Mouse (Mus musculus): ENCODE data around the gene Gm45808. TPM values are rescaled to one million over a fixed set of nuclear protein-coding genes. Genes with fewer than 3 reads are reported as not detected.

Gene Gm45808
- total and polyA plus RNA-seq, 2 experiments from 2014 or later: 0.18 to 14.2 TPM

GRCm38 (mm10) chr7:45451344-45451982, 35.1 kb downstream of the Gm45808 start:
- DNase-seq (ENCODE audit: low spot score) (peak; percentile 74), ATAC-seq (ENCODE audit: insufficient read depth, low read depth) (peak; percentile 76)
- Histone ChIP-seq H3K36me3 (replicated peaks; ENCODE audit: control insufficient read depth, insufficient read depth, low read length) (peaks cover 65% of the 10 kb centered on the region), H3K9ac (replicated peaks; ENCODE audit: low read depth, low read length) (no peak overlapping the region), H3K27me3 (ENCODE audit: control insufficient read depth, insufficient read depth, low read length) (no peaks in the 10 kb centered on the region), H3K9me3 (replicated peaks; ENCODE audit: control insufficient read depth, low read length) (no peaks in the 10 kb centered on the region), H3K4me2 (ENCODE audit: low read depth, low read length) (no peak overlapping the region), H3K4me3 (ENCODE audit: low read depth, low read length) (no peak overlapping the region), H3K4me1 (ENCODE audit: control insufficient read depth, insufficient read depth) (no peaks in the 10 kb centered on the region), H3K27ac (ENCODE audit: low read depth) (no peak overlapping the region)
- TF ChIP-seq CTCF (IDR thresholded peaks at IDR 0.05; ENCODE audit: low read depth) (peak; percentile 81), EP300 (IDR thresholded peaks at IDR 0.05; ENCODE audit: low read depth) (no peak)
- 56% methylated on average over 23 of the region's 23 CpGs for WGBS

DNA sequence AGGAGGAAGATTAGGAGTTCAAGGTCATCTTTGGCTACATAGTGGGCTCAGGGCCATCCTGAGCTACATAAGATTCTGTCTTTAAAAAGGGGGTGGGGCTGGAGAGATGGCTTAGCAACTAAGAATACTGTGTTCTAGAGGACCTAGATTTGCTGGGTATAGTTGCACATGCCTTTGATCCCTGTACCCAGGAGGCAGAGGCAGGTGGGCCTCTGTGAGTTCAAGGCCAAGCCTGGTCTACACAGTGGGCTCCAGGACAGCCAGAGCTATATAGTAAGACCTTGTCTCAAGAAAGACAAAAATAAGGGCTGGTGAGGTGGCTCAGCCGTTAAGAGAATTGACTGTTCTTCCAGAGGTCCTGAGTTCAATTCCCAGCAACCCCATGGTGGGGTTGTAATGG, 36.6 kb downstream of the Gm45808 start:
- Histone ChIP-seq H3K4me3 (ENCODE audit: low read depth, low read length) (no peak overlapping the region), H3K9ac (replicated peaks; ENCODE audit: low read depth, low read length) (no peak overlapping the region), H3K4me1 (ENCODE audit: control insufficient read depth, insufficient read depth) (no peaks in the 10 kb centered on the region), H3K27ac (ENCODE audit: low read depth) (no peak overlapping the region), H3K27me3 (ENCODE audit: control insufficient read depth, insufficient read depth, low read length) (no peaks in the 10 kb centered on the region), H3K9me3 (replicated peaks; ENCODE audit: control insufficient read depth, low read length) (no peaks in the 10 kb centered on the region), H3K4me2 (ENCODE audit: low read depth, low read length) (no peak overlapping the region), H3K36me3 (replicated peaks; ENCODE audit: control insufficient read depth, insufficient read depth, low read length) (peaks cover 71% of the 10 kb centered on the region)
- 92% methylated on average over 1 of the region's 1 CpGs for WGBS
- DNase-seq (ENCODE audit: low spot score) (no peak), ATAC-seq (ENCODE audit: insufficient read depth, low read depth) (no peak)
- no peak for TF ChIP-seq CTCF (IDR thresholded peaks at IDR 0.05; ENCODE audit: low read depth)
- TF ChIP-seq EP300 (IDR thresholded peaks at IDR 0.05; ENCODE audit: low read depth): no peak

- H3K27me3 ChIP-seq (ENCODE audit: control insufficient read depth, insufficient read depth, low read length): no peaks in the 10 kb centered on the region
- DNase-seq (ENCODE audit: low spot score) (peak; percentile 74), ATAC-seq (ENCODE audit: insufficient read depth, low read depth) (peak; percentile 61)
- H3K27ac ChIP-seq (ENCODE audit: low read depth): no peak overlapping the region
- H3K4me3 ChIP-seq (ENCODE audit: low read depth, low read length): no peak overlapping the region
- no peak overlapping the region for H3K4me2 ChIP-seq (ENCODE audit: low read depth, low read length)
- 0 out of 2 replicates have a peak overlapping the region, but pooled peaks have one; percentile 22 for H3K9ac ChIP-seq (replicated peaks; ENCODE audit: low read depth, low read length)
- no peaks in the 10 kb centered on the region for H3K4me1 ChIP-seq (ENCODE audit: control insufficient read depth, insufficient read depth)
- WGBS: 31% methylated on average over 11 of the region's 11 CpGs
- TF ChIP-seq EP300 (IDR thresholded peaks at IDR 0.05; ENCODE audit: low read depth) (no peak), CTCF (IDR thresholded peaks at IDR 0.05; ENCODE audit: low read depth) (peak; percentile 58)
- no peaks in the 10 kb centered on the region for H3K9me3 ChIP-seq (replicated peaks; ENCODE audit: control insufficient read depth, low read length)
- H3K36me3 ChIP-seq (replicated peaks; ENCODE audit: control insufficient read depth, insufficient read depth, low read length): peaks cover 73% of the 10 kb centered on the region
Measured at GRCm38 (mm10) chr7:45447325-45447990, 39.2 kb downstream of the Gm45808 start.

DNA sequence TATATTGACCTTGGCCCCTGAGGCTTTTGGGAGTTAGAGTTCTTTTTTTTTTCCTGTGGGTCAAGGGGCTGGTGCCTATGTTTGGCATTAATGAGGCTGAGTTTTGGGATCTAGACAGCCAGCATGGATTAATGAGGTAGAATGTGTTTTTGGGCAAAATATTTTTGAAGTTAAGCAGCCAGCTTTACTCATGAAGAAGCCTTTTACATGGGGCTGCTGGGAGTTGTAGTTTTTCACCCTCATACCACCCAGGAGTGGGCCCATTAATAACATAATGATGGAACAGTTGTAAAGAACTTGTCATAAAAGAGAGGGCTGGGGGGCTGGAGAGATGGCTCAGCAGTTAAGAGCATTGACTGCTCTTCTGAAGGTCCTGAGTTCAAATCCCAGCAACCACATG, 40.0 kb downstream of the Gm45808 start:
- no peak overlapping the region for H3K27ac ChIP-seq (ENCODE audit: low read depth)
- H3K4me1 ChIP-seq (ENCODE audit: control insufficient read depth, insufficient read depth): no peaks in the 10 kb centered on the region
- no peaks in the 10 kb centered on the region for H3K9me3 ChIP-seq (replicated peaks; ENCODE audit: control insufficient read depth, low read length)
- H3K9ac ChIP-seq (replicated peaks; ENCODE audit: low read depth, low read length): no peak overlapping the region
- no peaks in the 10 kb centered on the region for H3K27me3 ChIP-seq (ENCODE audit: control insufficient read depth, insufficient read depth, low read length)
- ATAC-seq (ENCODE audit: insufficient read depth, low read depth) (no peak), DNase-seq (ENCODE audit: low spot score) (no peak)
- no peak overlapping the region for H3K4me3 ChIP-seq (ENCODE audit: low read depth, low read length)
- H3K4me2 ChIP-seq (ENCODE audit: low read depth, low read length): no peak overlapping the region
- TF ChIP-seq EP300 (IDR thresholded peaks at IDR 0.05; ENCODE audit: low read depth): no peak
- H3K36me3 ChIP-seq (replicated peaks; ENCODE audit: control insufficient read depth, insufficient read depth, low read length): peaks cover 70% of the 10 kb centered on the region

- H3K4me1 ChIP-seq (ENCODE audit: control insufficient read depth, insufficient read depth): no peaks in the 10 kb centered on the region
- ATAC-seq (ENCODE audit: insufficient read depth, low read depth): no peak
- no peak for TF ChIP-seq CTCF (IDR thresholded peaks at IDR 0.05; ENCODE audit: low read depth)
- no peak for TF ChIP-seq EP300 (IDR thresholded peaks at IDR 0.05; ENCODE audit: low read depth)
- no peaks in the 10 kb centered on the region for H3K9me3 ChIP-seq (replicated peaks; ENCODE audit: control insufficient read depth, low read length)
- peaks cover 79% of the 10 kb centered on the region for H3K36me3 ChIP-seq (replicated peaks; ENCODE audit: control insufficient read depth, insufficient read depth, low read length)
- no peak overlapping the region for H3K9ac ChIP-seq (replicated peaks; ENCODE audit: low read depth, low read length)
- no peaks in the 10 kb centered on the region for H3K27me3 ChIP-seq (ENCODE audit: control insufficient read depth, insufficient read depth, low read length)
- no peak overlapping the region for H3K4me3 ChIP-seq (ENCODE audit: low read depth, low read length)
- no peak overlapping the region for H3K27ac ChIP-seq (ENCODE audit: low read depth)
- no peak overlapping the region for H3K4me2 ChIP-seq (ENCODE audit: low read depth, low read length)
- no peak for DNase-seq (ENCODE audit: low spot score)
- 76% methylated on average over 22 of the region's 22 CpGs for WGBS
Measured at GRCm38 (mm10) chr7:45443526-45444420, 42.8 kb downstream of the Gm45808 start.

All from heart, postnatal 0 days (tissue).